Mouse (Mus musculus) gastrocnemius, postnatal 14 days (tissue): ENCODE data around the gene Bcar3. TPM values are rescaled to one million over a fixed set of nuclear protein-coding genes. Genes with fewer than 3 reads are reported as not detected.

ENCODE experiments used
- DNase-seq: peaks from one replicate; pipeline ENCODE4 v3.0.0; 2021; ENCODE audit warnings: mixed read lengths
- intact Hi-C: fragments of 180-260 bp; cut with DNase I; formaldehyde crosslinking; loops from one replicate; pipeline ENCODE4 v1.15.1; 2025; ENCODE audit warnings: low total_unique reads
- total RNA-seq, 2 experiments: library from RNA; stranded (reverse); gene quantifications; 2 replicates each; pipeline ENCODE4 v1.2.3; 2021

The Bcar3 gene
- total RNA-seq, 2 experiments from 2014 or later = 8.3 to 9.5 TPM

DNA sequence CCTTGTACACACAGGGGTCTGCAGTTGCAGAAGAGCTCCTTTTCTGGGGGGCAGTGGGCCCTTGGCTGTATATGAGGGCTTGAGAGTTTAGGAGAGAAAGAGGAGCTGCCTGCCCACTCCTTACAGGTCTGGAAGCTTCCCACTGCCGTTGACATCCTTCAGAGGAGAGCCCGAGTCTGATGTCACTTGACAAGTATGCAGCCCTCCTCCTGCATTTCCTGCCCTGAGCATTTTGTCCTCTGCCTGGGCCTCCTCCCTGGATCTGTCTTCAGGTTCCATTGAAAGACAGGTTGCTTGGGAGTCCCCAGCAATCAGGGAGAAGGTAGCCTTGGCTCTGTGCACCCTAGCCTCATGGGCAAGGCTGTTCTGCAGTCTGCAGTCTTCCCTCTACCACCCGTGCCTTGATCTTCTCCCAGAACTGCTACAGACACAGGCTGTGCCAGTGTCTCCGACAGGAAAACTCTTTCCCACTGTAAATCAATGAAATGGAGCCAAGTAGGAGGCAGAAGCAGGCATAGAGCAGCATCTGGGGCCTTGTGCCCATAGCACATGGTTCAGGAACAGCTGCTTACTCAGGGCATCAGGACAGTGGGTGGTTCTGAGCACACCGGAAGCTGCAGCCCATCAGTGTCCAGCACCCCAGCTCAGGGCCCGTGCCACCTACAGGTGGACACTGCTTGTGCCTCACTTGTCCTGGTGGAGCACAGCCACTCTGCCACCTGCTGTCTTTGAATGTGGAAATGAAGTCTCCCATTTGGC lies 221.8 kb downstream of the Bcar3 start:
- intact Hi-C loops = loop anchor here (5.0 to 10.0 kb wide), 2 partner anchors 99 to 122 kb away; partner anchors contain the start of gene Fnbp1l
- no peak for DNase-seq

DNA sequence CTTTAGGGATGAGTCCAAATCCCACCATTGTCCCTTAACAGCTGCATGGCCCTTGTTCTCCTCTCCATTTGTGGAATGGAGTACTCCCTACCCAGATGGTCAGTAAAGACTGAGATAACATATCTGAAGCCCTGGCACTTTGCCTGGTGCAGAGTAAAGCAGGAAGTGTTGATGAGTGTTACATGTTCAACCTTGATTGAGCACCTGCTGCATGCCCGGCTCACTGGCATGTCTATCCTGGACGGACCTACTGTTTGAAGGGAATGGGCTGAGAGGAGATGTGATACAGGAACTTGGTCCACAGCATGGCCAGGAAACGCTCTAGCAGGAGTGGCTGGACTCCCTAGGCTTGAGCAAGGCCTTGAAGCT lies 222.4 kb downstream of the Bcar3 start:
- DNase-seq = no peak
- intact Hi-C loops = loop anchor here (5.0 to 10.0 kb wide), 2 partner anchors 98 to 121 kb away; partner anchors contain the start of gene Fnbp1l

DNA sequence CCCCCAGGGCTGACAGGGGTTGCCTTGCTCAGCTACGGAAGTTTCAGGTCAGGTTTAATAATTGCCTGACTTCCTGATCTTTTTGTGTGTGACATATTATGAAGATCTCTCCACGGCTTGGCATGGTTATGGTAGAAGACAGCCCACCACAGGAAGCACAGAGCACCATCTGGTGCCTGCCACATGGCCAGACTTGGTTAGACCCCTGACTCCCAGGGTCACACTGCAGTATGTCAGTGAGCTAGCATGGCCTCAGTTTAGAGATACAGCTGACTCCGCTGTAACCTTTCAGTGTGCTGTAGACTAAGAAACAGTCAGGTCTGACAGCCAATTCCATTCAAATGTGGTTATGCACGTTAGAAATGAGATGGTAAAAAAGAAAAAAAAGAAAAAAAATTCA lies 223.8 kb downstream of the Bcar3 start:
- no peak for DNase-seq
- intact Hi-C loops = loop anchor here (5.0 to 10.0 kb wide), 2 partner anchors 97 to 120 kb away; partner anchors contain the start of gene Fnbp1l

DNA sequence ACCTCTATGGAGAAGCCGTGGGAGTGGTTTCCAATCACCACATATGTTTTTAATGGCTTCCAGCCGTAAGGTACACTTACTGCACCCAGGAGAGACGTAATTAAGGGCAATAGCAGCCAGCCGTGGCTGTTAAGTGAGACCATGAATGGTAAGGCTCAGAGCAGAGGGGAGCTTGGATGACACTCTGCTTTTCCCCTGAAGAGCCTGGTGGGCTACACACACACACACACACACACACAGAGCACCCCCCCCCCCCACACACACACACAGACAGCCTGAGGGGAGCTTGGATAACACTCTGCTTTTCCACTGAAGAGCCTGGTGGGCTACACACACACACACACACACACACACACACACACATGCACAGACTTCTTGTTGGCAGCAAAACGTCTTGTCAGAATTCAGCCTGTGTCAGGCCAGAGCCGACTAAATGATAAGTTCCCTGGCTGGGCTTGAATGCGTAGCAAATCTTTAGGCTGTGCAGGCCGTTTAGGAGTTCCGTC lies 224.3 kb downstream of the Bcar3 start:
- no peak for DNase-seq
- intact Hi-C loops = loop anchor here (5.0 to 10.0 kb wide), 2 partner anchors 97 to 119 kb away; partner anchors contain the start of gene Fnbp1l

DNA sequence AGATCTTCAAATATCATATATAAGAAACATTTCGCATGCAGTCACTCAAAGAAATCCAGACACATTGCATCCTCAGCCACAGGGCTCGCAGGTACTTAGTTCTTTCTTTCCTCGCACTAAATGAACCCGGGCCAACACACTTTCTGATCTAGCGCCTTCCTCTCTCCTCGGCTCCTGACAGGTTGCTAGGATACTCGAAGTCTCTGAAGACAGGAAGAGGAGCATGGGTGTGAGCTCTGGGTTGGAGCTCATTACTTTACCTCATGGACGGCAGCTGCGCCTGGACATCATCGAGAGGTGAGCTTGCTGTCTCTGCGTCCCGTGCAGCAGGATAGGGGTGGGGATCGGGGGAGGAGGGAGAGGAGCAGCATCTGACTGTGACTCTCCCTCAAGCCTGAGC lies 225.1 kb downstream of the Bcar3 start:
- intact Hi-C loops = loop anchor here (5.0 to 10.0 kb wide), 2 partner anchors 96 to 118 kb away; partner anchors contain the start of gene Fnbp1l
- DNase-seq = no peak

DNA sequence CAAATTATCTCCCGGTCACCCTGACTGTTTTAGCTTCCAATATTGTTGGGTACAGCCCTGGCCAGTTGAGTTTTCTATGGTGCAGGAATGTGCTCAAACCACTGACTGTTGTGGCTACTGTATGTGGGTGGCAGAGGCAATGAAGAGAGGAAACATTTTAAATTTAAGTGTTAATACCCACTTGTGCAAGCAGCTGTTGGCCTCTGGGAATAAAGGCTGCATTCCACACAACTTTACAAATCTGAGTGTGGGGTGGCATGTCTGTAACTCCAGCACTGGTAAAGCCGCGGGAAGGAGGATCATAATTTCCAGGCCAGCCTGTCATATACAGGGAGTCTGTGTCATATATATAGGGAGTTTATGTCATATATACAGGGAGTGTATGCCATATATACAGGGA lies 226.4 kb downstream of the Bcar3 start:
- intact Hi-C loops = no loop called here
- no peak for DNase-seq

DNA sequence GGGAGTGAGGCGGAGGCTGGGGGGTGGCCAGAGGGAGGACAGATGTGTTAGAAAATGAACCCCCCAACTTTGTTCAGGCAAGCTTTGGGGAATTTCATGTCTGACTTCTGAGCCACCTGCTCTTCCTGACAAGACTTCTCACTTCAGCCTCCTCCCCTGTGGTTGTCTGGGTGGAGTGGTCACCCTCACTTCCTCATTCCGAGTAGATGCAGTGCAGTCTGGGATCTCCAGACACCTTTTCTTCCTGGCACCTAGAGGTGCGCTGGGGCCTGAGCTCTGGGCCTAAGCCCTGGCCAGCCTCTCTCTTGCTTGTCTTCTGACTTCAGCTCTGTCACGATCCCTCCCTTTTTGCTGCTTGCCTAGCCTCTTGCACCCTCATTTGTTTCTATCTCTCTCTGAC lies 226.9 kb downstream of the Bcar3 start:
- no peak for DNase-seq
- intact Hi-C loops = no loop called here

DNA sequence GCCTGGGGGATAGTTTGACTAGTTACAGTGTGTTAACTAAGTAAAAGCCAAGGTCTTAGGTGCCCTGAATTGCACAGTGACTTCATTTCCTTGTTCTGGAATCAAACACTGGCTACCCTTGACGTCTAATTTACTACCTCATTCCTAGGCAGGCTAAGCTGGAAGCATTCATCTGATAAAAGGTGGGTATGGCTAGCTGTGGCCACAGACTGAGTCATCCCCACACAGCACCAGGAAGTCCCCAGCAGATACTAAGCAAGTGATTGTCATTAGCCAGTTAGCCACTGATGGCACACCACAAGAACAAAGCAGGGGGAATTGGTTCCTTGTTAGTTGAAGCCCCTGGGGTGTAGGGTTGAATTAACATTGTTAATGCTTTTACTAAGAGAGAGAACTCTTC lies 227.4 kb downstream of the Bcar3 start:
- intact Hi-C loops = no loop called here
- no peak for DNase-seq

DNA sequence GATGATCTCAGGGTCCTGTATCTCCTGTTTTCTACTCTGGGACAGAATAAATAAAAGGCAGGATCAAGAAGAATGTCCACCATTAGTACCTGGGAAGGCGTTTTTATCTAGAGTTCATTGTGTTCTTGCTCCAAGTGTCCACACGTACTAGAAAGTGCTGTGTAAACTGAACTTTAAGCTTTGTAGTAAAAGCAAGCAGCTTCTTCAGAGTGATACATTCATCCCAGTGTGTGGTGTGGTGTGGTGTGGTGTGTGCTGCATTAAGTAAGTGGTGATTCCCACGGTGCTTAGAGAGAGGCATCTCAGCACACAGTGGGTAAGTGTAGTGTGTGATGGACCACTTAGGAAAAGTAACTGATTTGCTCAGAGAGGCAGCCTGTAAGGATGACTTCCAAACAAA lies 234.5 kb downstream of the Bcar3 start:
- intact Hi-C loops = no loop called here
- no peak for DNase-seq

DNA sequence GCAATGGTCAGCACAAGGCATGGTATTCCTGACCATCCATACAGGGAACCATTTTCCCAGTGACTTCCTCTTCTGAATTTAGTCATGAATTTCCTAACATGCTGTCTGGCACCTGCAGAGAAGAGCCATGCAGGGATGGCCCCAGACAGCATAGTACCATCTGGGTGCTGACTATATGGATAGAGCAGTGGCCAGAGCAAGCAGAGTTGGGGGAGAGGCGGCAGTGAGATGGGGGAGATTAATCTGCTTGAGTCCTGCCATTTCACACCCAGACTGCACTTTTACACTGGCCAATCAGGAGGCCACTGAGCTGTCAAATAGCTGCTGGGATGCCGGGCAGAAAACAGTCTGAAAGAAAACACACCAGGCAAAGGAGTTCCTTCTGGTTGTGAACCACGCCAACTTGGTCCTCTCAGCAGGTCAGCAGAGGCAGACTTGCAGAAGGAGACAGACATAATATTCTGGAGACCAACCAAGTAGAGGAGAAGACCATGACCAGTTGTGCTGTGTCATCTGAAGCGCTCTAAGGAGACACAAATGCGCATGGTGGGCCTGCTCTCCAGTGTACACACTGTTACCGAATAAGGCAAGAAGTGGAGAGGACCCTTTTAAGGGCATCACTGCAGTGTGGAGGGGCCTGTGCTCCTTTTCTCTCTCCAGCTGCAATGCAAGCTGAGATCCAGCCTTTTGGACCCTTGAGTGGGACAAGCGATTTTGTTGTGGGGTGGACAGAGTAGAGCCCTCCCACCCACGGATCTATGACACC lies 242.2 kb downstream of the Bcar3 start:
- DNase-seq = no peak
- intact Hi-C loops = no loop called here

DNA sequence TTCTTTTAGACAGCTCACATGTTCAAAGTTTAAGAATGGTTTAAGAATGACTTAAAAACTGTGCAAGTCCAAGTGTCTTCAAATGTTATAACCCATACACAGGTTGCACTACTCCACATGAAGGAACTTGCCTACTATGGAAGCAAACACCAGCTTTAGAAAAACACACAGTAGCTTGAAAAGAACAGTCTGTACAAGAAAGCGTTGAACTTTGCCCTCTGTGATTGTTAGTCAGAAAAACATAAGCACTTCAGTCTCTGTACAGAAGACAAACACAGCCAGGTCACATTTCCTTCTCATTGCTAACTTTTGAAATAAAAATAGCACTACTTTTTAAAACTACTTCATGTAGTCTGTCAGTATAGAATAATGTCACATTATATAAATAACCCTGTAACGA lies 244.9 kb downstream of the Bcar3 start:
- intact Hi-C loops = loop anchor here (2.0 kb wide), 1 partner anchor 24 kb away; no protein-coding TSS in a partner anchor

DNA sequence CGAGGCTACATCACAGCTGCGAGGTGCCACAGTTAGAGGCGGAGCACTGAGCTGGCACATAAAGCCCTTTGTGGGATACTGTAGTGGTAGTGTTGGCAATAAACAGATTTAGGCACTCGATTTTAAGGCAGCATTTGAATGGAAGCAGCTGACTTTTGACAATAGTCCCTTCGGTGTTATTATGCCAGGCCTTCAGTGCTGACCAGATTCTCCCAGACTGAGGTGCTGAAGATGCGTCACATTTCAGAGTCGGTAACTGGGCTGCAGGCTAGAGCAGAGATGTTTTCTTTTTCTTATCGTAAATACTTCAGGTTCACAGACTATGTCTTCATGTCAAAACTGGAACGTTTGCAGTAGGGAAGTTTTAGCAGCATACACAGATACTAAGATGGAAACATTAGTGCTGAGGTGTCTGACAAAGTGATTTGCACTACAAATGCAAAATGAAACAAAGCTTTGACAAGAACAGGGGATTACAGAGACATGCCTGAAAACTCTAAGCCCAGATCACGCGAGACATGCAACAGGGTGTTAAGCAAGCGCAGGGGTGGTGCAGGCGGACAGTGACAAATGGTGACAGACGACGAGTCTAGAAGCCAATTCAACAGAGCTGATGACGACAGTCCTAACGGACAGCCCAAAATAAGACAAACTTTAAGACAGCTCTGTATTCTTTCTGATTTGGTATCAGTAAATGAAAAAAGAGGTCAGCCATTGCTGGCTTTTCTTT lies 246.2 kb downstream of the Bcar3 start:
- intact Hi-C loops = loop anchor here (2.0 kb wide), 1 partner anchor 23 kb away; no protein-coding TSS in a partner anchor
- no peak for DNase-seq

More for the DNA sequence above, 244.9 kb downstream of the Bcar3 start:
- no peak for DNase-seq

DNA sequence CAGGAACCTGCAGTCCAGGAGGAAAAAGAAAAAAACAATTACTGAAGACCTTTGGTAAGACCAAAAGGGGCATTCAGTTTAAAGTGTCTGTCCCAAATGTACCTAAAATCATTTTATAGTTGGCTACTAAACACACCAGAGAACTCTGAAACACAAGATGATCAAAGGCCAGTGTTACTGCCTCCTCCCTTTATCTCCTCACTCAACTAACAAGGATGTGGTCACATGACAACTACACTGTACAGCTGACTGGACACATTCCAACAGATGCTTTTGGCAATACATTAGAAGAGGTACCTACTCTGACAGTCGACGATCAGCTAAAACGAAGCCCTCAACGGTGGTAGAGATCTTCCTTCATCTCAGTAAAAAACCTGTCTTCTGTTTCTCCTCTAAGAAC lies 247.0 kb downstream of the Bcar3 start:
- intact Hi-C loops = no loop called here
- no peak for DNase-seq

DNA sequence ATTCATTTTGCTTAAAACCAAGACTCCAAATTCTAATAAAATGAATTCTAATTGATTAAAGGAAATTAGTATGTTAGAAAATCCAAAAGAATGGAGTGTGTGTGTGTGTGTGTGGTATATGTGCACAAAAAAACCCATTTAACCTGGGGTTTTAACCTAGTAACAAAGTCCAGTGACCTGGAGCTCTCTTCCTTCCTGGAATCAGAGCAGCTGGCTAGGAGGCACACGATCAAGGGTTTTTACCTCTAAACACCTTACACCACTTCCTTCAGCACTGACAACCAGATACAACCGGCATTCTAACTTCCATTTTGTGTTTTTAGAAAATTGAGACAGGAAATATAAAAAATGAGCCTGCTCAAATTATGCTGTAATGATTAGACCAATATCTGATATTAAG lies 251.4 kb downstream of the Bcar3 start:
- intact Hi-C loops = no loop called here

DNA sequence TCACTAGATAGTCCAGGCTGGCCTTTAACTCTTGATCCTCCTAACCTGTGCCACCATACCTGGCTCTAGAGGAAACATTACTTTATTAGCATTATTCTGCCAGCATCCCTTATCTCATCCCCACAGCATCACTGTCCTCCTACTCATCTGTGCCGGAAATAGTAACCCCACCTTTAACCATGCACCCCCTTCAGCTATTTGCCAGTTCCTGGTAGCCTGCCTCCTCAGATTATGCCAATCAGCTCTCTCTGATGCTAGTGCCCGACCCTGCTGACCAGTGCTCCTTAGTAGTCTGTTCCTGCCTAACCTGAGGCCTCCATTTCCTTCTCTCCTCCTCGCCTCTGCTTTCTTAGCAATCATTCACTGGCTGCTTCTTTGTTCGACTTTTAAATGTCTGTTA lies 253.5 kb downstream of the Bcar3 start:
- no peak for DNase-seq
- intact Hi-C loops = no loop called here

More for the DNA sequence above, 251.4 kb downstream of the Bcar3 start:
- no peak for DNase-seq

DNA sequence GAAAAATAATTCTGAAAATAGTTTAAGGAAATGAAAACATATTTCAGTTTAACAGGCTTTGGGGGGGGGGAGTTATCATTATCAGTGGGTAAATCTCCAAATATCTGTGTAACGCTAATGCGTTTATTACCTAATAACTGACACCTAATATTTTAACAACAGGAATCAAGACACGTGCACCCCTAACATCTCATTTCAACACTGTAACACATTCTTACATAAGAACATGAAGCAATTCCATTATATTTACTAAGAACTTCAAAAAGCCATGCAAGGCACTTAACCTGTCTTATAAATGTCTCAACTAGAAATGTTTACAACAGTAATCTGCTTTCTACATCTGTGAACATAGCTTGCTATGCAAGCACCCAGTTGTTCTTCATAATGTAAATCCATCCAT lies 257.2 kb downstream of the Bcar3 start:
- no peak for DNase-seq
- intact Hi-C loops = no loop called here

DNA sequence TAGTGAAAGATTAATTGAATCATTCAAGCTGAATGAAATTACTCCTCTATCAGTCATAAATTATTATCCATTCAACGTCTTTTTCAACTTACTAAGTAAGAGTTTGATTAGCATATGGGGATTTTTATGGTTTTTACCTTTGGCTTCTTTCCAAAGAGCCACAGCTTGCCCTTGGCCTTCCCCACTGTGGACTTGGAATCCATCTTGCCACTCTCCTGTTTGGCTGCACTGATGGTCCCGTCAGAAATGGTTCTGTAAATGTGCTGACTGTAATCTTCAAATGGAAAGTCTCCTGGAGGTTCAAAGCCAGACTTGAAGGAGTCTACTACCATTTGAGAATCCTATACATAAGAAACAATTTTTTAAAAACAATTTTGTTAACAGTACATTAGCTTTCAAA lies 263.8 kb downstream of the Bcar3 start:
- DNase-seq = no peak
- intact Hi-C loops = no loop called here

DNA sequence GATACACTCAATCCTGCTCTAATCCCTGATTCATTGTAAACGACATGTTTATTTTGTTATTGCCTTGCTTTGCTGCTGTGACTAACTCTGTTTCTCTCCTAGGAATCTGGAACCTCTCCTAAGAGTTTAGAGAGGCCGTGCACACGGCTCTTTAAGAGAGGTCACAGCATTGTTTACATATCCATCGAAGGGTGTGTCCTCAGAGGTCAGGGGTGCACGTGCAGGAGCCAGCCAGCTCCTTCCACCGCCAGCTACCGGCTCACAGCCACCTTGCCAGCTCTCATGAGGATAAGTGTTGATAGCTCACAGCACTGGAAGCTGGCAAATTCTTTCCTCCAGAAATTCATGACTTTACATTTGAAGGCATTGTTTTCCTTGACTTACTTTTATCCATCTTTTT lies 271.3 kb downstream of the Bcar3 start:
- intact Hi-C loops = no loop called here
- no peak for DNase-seq

DNA sequence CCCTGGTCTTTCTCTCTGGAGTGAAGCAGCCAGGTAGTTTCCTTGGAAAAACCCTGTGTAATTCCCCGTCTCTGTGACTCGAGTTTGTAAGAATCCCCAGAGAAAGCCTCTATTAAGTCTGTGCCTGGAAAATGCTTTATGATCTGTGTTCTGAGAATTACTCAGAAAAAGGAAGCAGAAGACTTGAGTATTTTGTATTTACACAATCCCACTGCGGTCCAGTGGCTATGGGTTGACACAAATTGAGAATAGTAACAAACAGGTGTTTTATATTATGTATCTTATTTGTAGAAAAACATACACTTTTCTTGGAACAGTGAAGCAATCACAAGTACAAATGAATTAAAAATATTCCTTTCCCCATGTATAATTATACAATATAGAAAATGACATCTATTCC lies 272.2 kb downstream of the Bcar3 start:
- intact Hi-C loops = no loop called here
- no peak for DNase-seq

DNA sequence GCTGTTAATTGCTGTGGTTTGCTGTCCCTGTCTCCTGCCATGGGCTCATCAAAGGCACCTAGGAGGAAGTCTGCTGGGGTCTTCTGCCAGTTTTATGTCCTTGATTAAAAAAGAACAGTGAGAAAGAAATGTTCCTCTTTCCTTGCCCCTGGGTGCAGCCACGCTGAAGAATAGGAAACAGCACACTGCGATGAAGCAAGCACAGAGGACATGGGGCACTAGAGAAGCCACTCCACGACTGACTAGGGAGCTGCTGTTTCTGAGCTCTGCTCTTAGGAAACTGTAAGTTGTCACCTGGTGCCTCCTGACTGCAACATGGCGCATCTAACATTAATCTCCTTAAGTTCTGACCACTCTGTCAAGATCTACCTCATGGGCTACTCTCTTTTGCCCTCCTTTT lies 272.6 kb downstream of the Bcar3 start:
- intact Hi-C loops = no loop called here
- no peak for DNase-seq
